In genomic region chr1:133256347-133256746, GRCm38 (mm10) we compare ENCODE assay signal across 10 mouse cellular contexts. TPM values are rescaled to one million over a fixed set of nuclear protein-coding genes. Genes with fewer than 3 reads are reported as not detected.
A peak's percentile ranks its signal among the peaks of the same experiment; 100 is the strongest.
DNase-seq lines count a peak whose midpoint lies in the region; ATAC-seq and TF ChIP-seq lines count a peak whose summit lies in the region.
"Had no signal": no experiment of that assay in that cellular context is flagged by ENCODE, and none has a peak within 500 bp of the region (broad histone marks: within the 10 kb centered on the region; RNA-seq: fewer than 3 reads in every experiment).

No protein-coding gene starts in this region.

- no peak overlapping the region for H3K9ac ChIP-seq in hindbrain, embryonic 13.5 days
- H3K9ac ChIP-seq in hindbrain, embryonic 12.5 days, result no peak overlapping the region
- no peak overlapping the region for H3K9ac ChIP-seq in hindbrain, embryonic 15.5 days

- no peak for DNase-seq in testis, postnatal 10 days (ENCODE audit: low spot score)
- DNase-seq in frontal cortex, postnatal 10 days (ENCODE audit: low spot score in 2 of 2), result no peak
- no peak for DNase-seq in layer of hippocampus, adult 8-10 months (ENCODE audit: low spot score in 2 of 2)
- DNase-seq: gastrocnemius, postnatal 10 days had no signal

- H3K27me3 ChIP-seq in hindbrain, embryonic 13.5 days, result no peaks in the 10 kb centered on the region
- no peaks in the 10 kb centered on the region for H3K27me3 ChIP-seq in hindbrain, embryonic 12.5 days
- H3K27me3 ChIP-seq in testis, adult 2 months (ENCODE audit: control insufficient read depth, insufficient read depth, low read length), result no peaks in the 10 kb centered on the region
- no peaks in the 10 kb centered on the region for H3K27me3 ChIP-seq in hindbrain, embryonic 15.5 days

- peak overlapping the region; percentile 64 for H3K27ac ChIP-seq in hindbrain, embryonic 13.5 days
- no peak overlapping the region for H3K27ac ChIP-seq in hindbrain, embryonic 12.5 days
- no peak overlapping the region for H3K27ac ChIP-seq in testis, adult 2 months (ENCODE audit: control insufficient read depth, insufficient read depth, low read depth, low read length)
- peak overlapping the region; percentile 52 for H3K27ac ChIP-seq in hindbrain, embryonic 15.5 days (replicated peaks)
- H3K27ac ChIP-seq: limb, embryonic 10.5 days had no signal

- peaks cover 19% of the 10 kb centered on the region for H3K36me3 ChIP-seq in hindbrain, embryonic 13.5 days
- peaks cover 20% of the 10 kb centered on the region for H3K36me3 ChIP-seq in hindbrain, embryonic 12.5 days
- H3K36me3 ChIP-seq in testis, adult 2 months (ENCODE audit: control insufficient read depth, insufficient read depth, low read length), result no peaks in the 10 kb centered on the region
- H3K36me3 ChIP-seq in hindbrain, embryonic 15.5 days, result 0 out of 2 replicates have a peak, but pooled peaks cover 5% of the 10 kb centered on the region
- H3K36me3 ChIP-seq: limb, embryonic 10.5 days had no signal

- H3K9me3 ChIP-seq in hindbrain, embryonic 13.5 days, result no peaks in the 10 kb centered on the region
- H3K9me3 ChIP-seq in hindbrain, embryonic 12.5 days (replicated peaks), result no peaks in the 10 kb centered on the region
- no peaks in the 10 kb centered on the region for H3K9me3 ChIP-seq in hindbrain, embryonic 15.5 days
- H3K9me3 ChIP-seq: limb, embryonic 10.5 days had no signal

- TF ChIP-seq POLR2A in testis, adult 2 months (IDR thresholded peaks at IDR 0.05; ENCODE audit: control insufficient read depth, low read depth, low read length), result no peak

- no peak overlapping the region for H3K4me3 ChIP-seq in hindbrain, embryonic 13.5 days
- no peak overlapping the region for H3K4me3 ChIP-seq in hindbrain, embryonic 12.5 days
- H3K4me3 ChIP-seq in testis, adult 2 months (ENCODE audit: control insufficient read depth, low read depth, low read length), result peak overlapping the region; percentile 88
- no peak overlapping the region for H3K4me3 ChIP-seq in hindbrain, embryonic 15.5 days
- H3K4me3 ChIP-seq: limb, embryonic 10.5 days had no signal

- TF ChIP-seq CTCF in testis, adult 2 months (IDR thresholded peaks at IDR 0.05; ENCODE audit: control insufficient read depth, insufficient read depth, insufficient replicate concordance, low read depth, low read length), result no peak

- 82% methylated on average over 8 of the region's 8 CpGs for WGBS in hindbrain, embryonic 13.5 days
- 82% methylated on average over 8 of the region's 8 CpGs for WGBS in hindbrain, embryonic 12.5 days
- WGBS in hindbrain, embryonic 15.5 days, result 64% methylated on average over 8 of the region's 8 CpGs

- no peak overlapping the region for H3K4me2 ChIP-seq in hindbrain, embryonic 13.5 days
- H3K4me2 ChIP-seq in hindbrain, embryonic 12.5 days (replicated peaks), result no peak overlapping the region
- no peak overlapping the region for H3K4me2 ChIP-seq in hindbrain, embryonic 15.5 days

- ATAC-seq in hindbrain, embryonic 13.5 days (ENCODE audit: low FRiP score), result no peak
- no peak for ATAC-seq in hindbrain, embryonic 12.5 days (ENCODE audit: low FRiP score)
- ATAC-seq in hindbrain, embryonic 15.5 days (ENCODE audit: low FRiP score, low read depth), result no peak

- peaks cover 67% of the 10 kb centered on the region for H3K4me1 ChIP-seq in hindbrain, embryonic 13.5 days (replicated peaks)
- H3K4me1 ChIP-seq in hindbrain, embryonic 12.5 days, result peaks cover 69% of the 10 kb centered on the region
- peaks cover 2% of the 10 kb centered on the region; the same call in 1 of the 2 replicates for H3K4me1 ChIP-seq in testis, adult 2 months (ENCODE audit: control insufficient read depth, insufficient read depth, low read length)
- H3K4me1 ChIP-seq in hindbrain, embryonic 15.5 days (replicated peaks), result peaks cover 58% of the 10 kb centered on the region

RNA-seq across cellular contexts. Expression of gene Golt1a, which starts 53.3 kb away (rescaled TPM):
- 0.10 TPM in 1 of 2 replicates, not detected in the other for polyA plus RNA-seq in hindbrain, embryonic 13.5 days (2015; fragmentation: Nextera tagmentation; extraction: Ambion mirVana)
- not detected in 2 replicates for polyA plus RNA-seq in hindbrain, embryonic 12.5 days (2016; fragmentation: Nextera tagmentation; extraction: Ambion mirVana)
- polyA plus RNA-seq in testis, adult 2 months (2012; rRNA removed), result 0.46 TPM in 1 of 2 replicates, not detected in the other
- polyA plus RNA-seq in hindbrain, embryonic 15.5 days (2015; fragmentation: Nextera tagmentation; extraction: Ambion mirVana), result 0.13 TPM in 1 of 2 replicates, not detected in the other
- total RNA-seq in layer of hippocampus, adult 8-10 months (2022), result not detected
- total RNA-seq: gastrocnemius, postnatal 10 days; neutrophil, adult 5-6 weeks had no signal
- polyA plus RNA-seq: limb, embryonic 10.5 days had no signal

Comparison
In these comparisons a context has a peak if more than half of its experiments do, and no peak if none do; other contexts are left out.
1. H3K27ac ChIP-seq: peak in hindbrain, embryonic 13.5 days (single experiment) and hindbrain, embryonic 15.5 days (single experiment); none in hindbrain, embryonic 12.5 days (single experiment) and testis, adult 2 months (single experiment).